Mouse (Mus musculus): ENCODE measurements around the gene Haus4.

Gene Haus4

GRCm38 (mm10) chr14:54553975-54554769 lies at the start of gene Haus4:
TSS of gene Haus4 (minus strand) at chr14:54554616.
- peak; percentile 67 to 71 for DNase-seq (ENCODE audit: low spot score in 2 of 2)

- DNase-seq (ENCODE audit: low spot score in 2 of 2) = no peak
These were observed 49.3 kb upstream of the Haus4 start for GRCm38 (mm10) chr14:54603686-54604085.

GRCm38 (mm10) chr14:54603038-54603654 lies 48.7 kb upstream of the Haus4 start:
- peak; percentile 92 to 96 for DNase-seq (ENCODE audit: low spot score in 2 of 2)

- DNase-seq (ENCODE audit: low spot score in 2 of 2) = no peak
These were observed 48.2 kb upstream of the Haus4 start for GRCm38 (mm10) chr14:54602613-54603012.

GRCm38 (mm10) chr14:54601601-54602000 lies 47.2 kb upstream of the Haus4 start:
- DNase-seq (ENCODE audit: low spot score in 2 of 2) = no peak

GRCm38 (mm10) chr14:54597084-54597483 lies 42.7 kb upstream of the Haus4 start:
- no peak for DNase-seq (ENCODE audit: low spot score in 2 of 2)

- DNase-seq (ENCODE audit: low spot score in 2 of 2) = no peak
These were observed 40.4 kb upstream of the Haus4 start for GRCm38 (mm10) chr14:54594631-54595414.

GRCm38 (mm10) chr14:54594055-54594454 lies 39.6 kb upstream of the Haus4 start:
- no peak for DNase-seq (ENCODE audit: low spot score in 2 of 2)

- DNase-seq (ENCODE audit: low spot score in 2 of 2) = no peak
These were observed 38.0 kb upstream of the Haus4 start for GRCm38 (mm10) chr14:54592319-54592934.

- no peak for DNase-seq (ENCODE audit: low spot score in 2 of 2)
These were observed 36.6 kb upstream of the Haus4 start for GRCm38 (mm10) chr14:54591056-54591455.

- peak in 1 of 2 experiments; percentile 67 for DNase-seq (ENCODE audit: low spot score in 2 of 2)
These were observed 29.4 kb upstream of the Haus4 start for GRCm38 (mm10) chr14:54583681-54584338.

- DNase-seq (ENCODE audit: low spot score in 2 of 2) = no peak
These were observed 28.1 kb upstream of the Haus4 start for GRCm38 (mm10) chr14:54582536-54582935.

- DNase-seq (ENCODE audit: low spot score in 2 of 2) = no peak
These were observed 25.2 kb upstream of the Haus4 start for GRCm38 (mm10) chr14:54579638-54580037.

GRCm38 (mm10) chr14:54578063-54578462 lies 23.6 kb upstream of the Haus4 start:
- peak; percentile 29 to 60 for DNase-seq (ENCODE audit: low spot score in 2 of 2)

GRCm38 (mm10) chr14:54577089-54577982 lies 22.9 kb upstream of the Haus4 start, which contains the start of gene Ajuba:
TSS of gene Ajuba (minus strand) at chr14:54577558.
- peak; percentile 20 to 28 for DNase-seq (ENCODE audit: low spot score in 2 of 2)

- DNase-seq (ENCODE audit: low spot score in 2 of 2) = no peak
These were observed 22.0 kb upstream of the Haus4 start for GRCm38 (mm10) chr14:54576241-54577088.

GRCm38 (mm10) chr14:54575631-54576030 lies 21.2 kb upstream of the Haus4 start:
- DNase-seq (ENCODE audit: low spot score in 2 of 2) = peak in 1 of 2 experiments; percentile 43

- no peak for DNase-seq (ENCODE audit: low spot score in 2 of 2)
These were observed 20.6 kb upstream of the Haus4 start for GRCm38 (mm10) chr14:54575031-54575430.

- DNase-seq (ENCODE audit: low spot score in 2 of 2) = no peak
These were observed 19.8 kb upstream of the Haus4 start for GRCm38 (mm10) chr14:54574253-54574652.

Data from thymus, postnatal 10 days (tissue).